8 mouse cellular contexts compared by ENCODE assay signal in the genomic region with DNA sequence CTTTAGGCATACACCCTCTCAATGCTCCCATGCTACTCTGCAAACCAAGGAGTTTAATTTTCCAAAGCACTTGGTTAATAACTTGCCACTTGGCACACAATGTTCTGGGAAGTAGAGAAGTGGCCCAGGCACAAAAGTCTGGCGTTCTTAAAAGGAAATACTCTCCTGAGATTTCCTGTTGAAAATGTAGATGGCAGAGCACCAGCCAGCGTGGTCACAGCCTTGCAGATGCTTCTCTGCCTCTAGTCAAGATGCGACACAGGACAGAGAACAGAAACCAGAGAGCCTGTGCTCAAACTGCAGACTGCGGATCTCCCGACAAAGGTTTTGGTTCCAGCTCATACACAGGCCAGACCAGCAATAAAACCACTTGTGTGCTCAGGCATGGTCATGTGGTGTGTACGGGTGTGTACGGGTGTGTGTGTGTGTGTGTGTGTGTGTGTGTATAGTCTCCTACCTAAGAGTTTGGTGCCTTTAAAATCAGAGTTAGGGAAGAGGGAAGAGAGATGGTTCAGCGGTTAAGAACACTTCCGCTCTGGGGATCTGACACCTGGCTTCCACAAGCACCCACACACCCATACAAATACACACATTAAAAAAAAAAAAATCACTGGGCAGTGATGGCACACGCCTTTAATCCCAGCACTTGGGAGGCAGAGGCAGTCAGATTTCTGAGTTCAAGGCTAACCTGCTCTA. TPM values are rescaled to one million over a fixed set of nuclear protein-coding genes. Genes with fewer than 3 reads are reported as not detected.
DNase-seq lines count a peak whose midpoint lies in the region; ATAC-seq and TF ChIP-seq lines count a peak whose summit lies in the region.

No protein-coding gene starts in this region.

- peak overlapping the region; percentile 78 for H3K9ac ChIP-seq in heart, embryonic 11.5 days (ENCODE audit: low read depth, low read length)
- peak overlapping the region; percentile 81 for H3K9ac ChIP-seq in hindbrain, embryonic 16.5 days (ENCODE audit: low read depth, low read length)

- WGBS in heart, embryonic 11.5 days (ENCODE audit: insufficient replicate concordance), result 72% methylated on average over 10 of the region's 10 CpGs
- 79% methylated on average over 10 of the region's 10 CpGs for WGBS in hindbrain, embryonic 16.5 days

- no peak for TF ChIP-seq CTCF in cortical plate, adult 2 months (IDR thresholded peaks at IDR 0.05; ENCODE audit: extremely low read depth, insufficient read depth, low read length)

- intact Hi-C loops in heart, postnatal 25 days (cut with DNase I), result no loop called here

- peak overlapping the region; percentile 100 for H3K4me2 ChIP-seq in heart, embryonic 11.5 days
- H3K4me2 ChIP-seq in hindbrain, embryonic 16.5 days (ENCODE audit: low read length), result peak overlapping the region; percentile 98

- peaks cover 32% of the 10 kb centered on the region for H3K4me1 ChIP-seq in heart, embryonic 11.5 days (ENCODE audit: control insufficient read depth, insufficient read depth, low read length)
- peaks cover 14% of the 10 kb centered on the region for H3K4me1 ChIP-seq in cortical plate, adult 2 months (ENCODE audit: control insufficient read depth, insufficient read depth, low read length)
- H3K4me1 ChIP-seq in hindbrain, embryonic 16.5 days (ENCODE audit: control insufficient read depth, insufficient read depth, low read depth, low read length), result peaks cover 21% of the 10 kb centered on the region

- ATAC-seq in heart, embryonic 11.5 days (replicated peaks; ENCODE audit: insufficient number of reproducible peaks, low FRiP score, low TSS enrichment), result no peak
- ATAC-seq in hindbrain, embryonic 16.5 days, result no peak

- peak overlapping the region; percentile 72 for H3K4me3 ChIP-seq in heart, embryonic 11.5 days (ENCODE audit: low read depth, low read length)
- peak overlapping the region; percentile 75 for H3K4me3 ChIP-seq in cortical plate, adult 2 months (ENCODE audit: insufficient read depth, low read length)
- H3K4me3 ChIP-seq in hindbrain, embryonic 16.5 days (ENCODE audit: low read length), result peak overlapping the region; percentile 70

- TF ChIP-seq POLR2A in cortical plate, adult 2 months (IDR thresholded peaks at IDR 0.05; ENCODE audit: extremely low read depth, insufficient read depth, low read length), result no peak

- H3K27ac ChIP-seq in heart, embryonic 11.5 days (ENCODE audit: low read depth, low read length), result peak overlapping the region; percentile 50; the same call in 1 of the 2 replicates
- peak overlapping the region; percentile 34; the same call in 1 of the 2 replicates for H3K27ac ChIP-seq in cortical plate, adult 2 months (ENCODE audit: insufficient read depth, low read length)
- peak overlapping the region; percentile 72 for H3K27ac ChIP-seq in hindbrain, embryonic 16.5 days (ENCODE audit: low read depth, low read length)

- H3K27me3 ChIP-seq in heart, embryonic 11.5 days (ENCODE audit: control insufficient read depth, insufficient read depth, low read length), result no peaks in the 10 kb centered on the region
- no peaks in the 10 kb centered on the region for H3K27me3 ChIP-seq in hindbrain, embryonic 16.5 days (replicated peaks; ENCODE audit: control insufficient read depth, insufficient read depth, low read length)

- no peak for DNase-seq in heart, postnatal 25 days (ENCODE audit: low spot score)
- DNase-seq in lung, postnatal 25 days (ENCODE audit: low spot score), result peak; percentile 74
- no peak for DNase-seq in ovary, postnatal 10 days (ENCODE audit: low spot score)
- DNase-seq in cerebellum, adult 11-12 months, result no peak
- no peak for DNase-seq in frontal cortex, adult 2 months (ENCODE audit: extremely low spot score in 1 of 2, low spot score in 1 of 2)

- no peaks in the 10 kb centered on the region for H3K9me3 ChIP-seq in heart, embryonic 11.5 days (replicated peaks; ENCODE audit: control insufficient read depth, low read length)
- H3K9me3 ChIP-seq in hindbrain, embryonic 16.5 days (ENCODE audit: control insufficient read depth, low read length), result no peaks in the 10 kb centered on the region

- H3K36me3 ChIP-seq in heart, embryonic 11.5 days (ENCODE audit: control insufficient read depth, insufficient read depth, low read length), result no peaks in the 10 kb centered on the region
- no peaks in the 10 kb centered on the region for H3K36me3 ChIP-seq in hindbrain, embryonic 16.5 days (ENCODE audit: control insufficient read depth, insufficient read depth, low read length)

RNA-seq across cellular contexts. Expression of gene Wdr81, which starts 0.7 kb away (rescaled TPM):
- 3.6 and 4.0 TPM in 2 replicates for polyA plus RNA-seq in heart, embryonic 11.5 days (2014; fragmentation: Nextera tagmentation; extraction: Ambion mirVana)
- 1 to 10 TPM; 7.7 to 9.1 TPM for total RNA-seq in heart, postnatal 25 days (2021)
- polyA plus RNA-seq in cortical plate, adult 2 months (2012; rRNA removed), result 12.8 and 14.1 TPM in 2 replicates
- polyA plus RNA-seq in hindbrain, embryonic 16.5 days (2015; fragmentation: Nextera tagmentation; extraction: Ambion mirVana), result 6.1 and 8.1 TPM in 2 replicates
- 13.2 and 14.4 TPM in 2 replicates for polyA plus RNA-seq in frontal cortex, adult 2 months (2012; rRNA removed)

RNA-seq across cellular contexts. Expression of gene Tlcd2, which starts 6.3 kb away (rescaled TPM):
- 14.4 and 16.1 TPM in 2 replicates for polyA plus RNA-seq in heart, embryonic 11.5 days (2014; fragmentation: Nextera tagmentation; extraction: Ambion mirVana)
- total RNA-seq in heart, postnatal 25 days (2021), result 1 to 10 TPM; 7.9 to 8.1 TPM
- polyA plus RNA-seq in cortical plate, adult 2 months (2012; rRNA removed), result 0.89 and 1.3 TPM in 2 replicates
- 2.0 and 2.9 TPM in 2 replicates for polyA plus RNA-seq in hindbrain, embryonic 16.5 days (2015; fragmentation: Nextera tagmentation; extraction: Ambion mirVana)
- 0.84 and 1.3 TPM in 2 replicates for polyA plus RNA-seq in frontal cortex, adult 2 months (2012; rRNA removed)

RNA-seq across cellular contexts. Expression of gene Serpinf2, which starts 15.8 kb away (rescaled TPM):
- 2.4 and 5.4 TPM in 2 replicates for polyA plus RNA-seq in heart, embryonic 11.5 days (2014; fragmentation: Nextera tagmentation; extraction: Ambion mirVana)
- not detected for total RNA-seq in heart, postnatal 25 days (2021)
- polyA plus RNA-seq in cortical plate, adult 2 months (2012; rRNA removed), result 0.15 and 0.26 TPM in 2 replicates
- 0.06 TPM in 1 of 2 replicates, not detected in the other for polyA plus RNA-seq in hindbrain, embryonic 16.5 days (2015; fragmentation: Nextera tagmentation; extraction: Ambion mirVana)
- polyA plus RNA-seq in frontal cortex, adult 2 months (2012; rRNA removed), result 0.10 and 0.11 TPM in 2 replicates

RNA-seq across cellular contexts. Expression of gene Prpf8, which starts 31.4 kb away (rescaled TPM):
- 56.1 and 62.1 TPM in 2 replicates for polyA plus RNA-seq in heart, embryonic 11.5 days (2014; fragmentation: Nextera tagmentation; extraction: Ambion mirVana)
- 10 to 100 TPM; 78.7 to 89.4 TPM for total RNA-seq in heart, postnatal 25 days (2021)
- 88.8 and 89.2 TPM in 2 replicates for polyA plus RNA-seq in cortical plate, adult 2 months (2012; rRNA removed)
- polyA plus RNA-seq in hindbrain, embryonic 16.5 days (2015; fragmentation: Nextera tagmentation; extraction: Ambion mirVana), result 38.8 and 41.9 TPM in 2 replicates
- 86.2 and 95.8 TPM in 2 replicates for polyA plus RNA-seq in frontal cortex, adult 2 months (2012; rRNA removed)

RNA-seq across cellular contexts. Expression of gene Serpinf1, which starts 32.7 kb away (rescaled TPM):
- 50.9 and 55.1 TPM in 2 replicates for polyA plus RNA-seq in heart, embryonic 11.5 days (2014; fragmentation: Nextera tagmentation; extraction: Ambion mirVana)
- 10 to 100 TPM; 26.3 to 26.9 TPM for total RNA-seq in heart, postnatal 25 days (2021)
- polyA plus RNA-seq in cortical plate, adult 2 months (2012; rRNA removed), result 13.7 and 15.9 TPM in 2 replicates
- 45.4 and 53.2 TPM in 2 replicates for polyA plus RNA-seq in hindbrain, embryonic 16.5 days (2015; fragmentation: Nextera tagmentation; extraction: Ambion mirVana)
- 33.0 and 33.1 TPM in 2 replicates for polyA plus RNA-seq in frontal cortex, adult 2 months (2012; rRNA removed)
